Comparison of ENCODE assay signal across 23 mouse cellular contexts in genomic region chr17:78306434-78306833, GRCm38 (mm10).
"Had no signal": no experiment of that assay in that cellular context is flagged by ENCODE, and none has a peak within 500 bp of the region (broad histone marks: within the 10 kb centered on the region; RNA-seq: fewer than 3 reads in every experiment).

No protein-coding gene starts in this region.

- H3K4me2 ChIP-seq: liver, embryonic 11.5 days; liver, embryonic 13.5 days; liver, embryonic 15.5 days; lung, embryonic 15.5 days; midbrain, embryonic 11.5 days; midbrain, embryonic 13.5 days; midbrain, embryonic 15.5 days; neural tube, embryonic 13.5 days; neural tube, embryonic 15.5 days had no signal

- H3K36me3 ChIP-seq: liver, embryonic 13.5 days; liver, embryonic 15.5 days; lung, embryonic 15.5 days; midbrain, embryonic 15.5 days; neural tube, embryonic 15.5 days had no signal

- H3K9ac ChIP-seq: liver, embryonic 13.5 days; liver, embryonic 15.5 days; liver, postnatal 0 days; lung, embryonic 15.5 days; midbrain, embryonic 13.5 days; midbrain, embryonic 15.5 days; neural tube, embryonic 13.5 days; neural tube, embryonic 15.5 days had no signal

- H3K27ac ChIP-seq: liver, embryonic 13.5 days; liver, embryonic 15.5 days; lung, embryonic 15.5 days; macrophage; midbrain, embryonic 13.5 days; midbrain, embryonic 15.5 days; neural tube, embryonic 13.5 days; neural tube, embryonic 15.5 days had no signal

- H3K4me3 ChIP-seq: liver, embryonic 13.5 days; liver, embryonic 15.5 days; lung, embryonic 15.5 days; megakaryocyte, embryonic 14.5 days; midbrain, embryonic 13.5 days; midbrain, embryonic 15.5 days; myocyte; neural tube, embryonic 13.5 days; neural tube, embryonic 15.5 days had no signal

- ATAC-seq: liver, postnatal 0 days; lung, postnatal 0 days; midbrain, embryonic 13.5 days; midbrain, embryonic 15.5 days had no signal

- H3K27me3 ChIP-seq: liver, embryonic 13.5 days; liver, embryonic 15.5 days; megakaryocyte, embryonic 14.5 days; midbrain, embryonic 13.5 days; midbrain, embryonic 15.5 days; neural tube, embryonic 13.5 days; neural tube, embryonic 15.5 days had no signal

- DNase-seq: liver, embryonic 13.5 days; liver, postnatal 0 days; lung, adult 2 months; lung, postnatal 14 days; lung, postnatal 36 days; right cerebral cortex, postnatal 14 days; right cerebral cortex, postnatal 4 days; spleen, adult 18-20 months; thymus, adult 2 months; thymus, postnatal 25 days; thymus, postnatal 4 days had no signal

- H3K4me1 ChIP-seq: lung, embryonic 15.5 days; midbrain, embryonic 13.5 days; midbrain, embryonic 15.5 days; neural tube, embryonic 13.5 days; neural tube, embryonic 15.5 days had no signal

- H3K9me3 ChIP-seq: liver, embryonic 13.5 days; liver, embryonic 15.5 days; lung, embryonic 15.5 days; megakaryocyte, embryonic 14.5 days; midbrain, embryonic 13.5 days; midbrain, embryonic 15.5 days; neural tube, embryonic 13.5 days; neural tube, embryonic 15.5 days had no signal
